Mouse (Mus musculus): ENCODE results near the gene Gm9611. TPM values are rescaled to one million over a fixed set of nuclear protein-coding genes. Genes with fewer than 3 reads are reported as not detected.
"Not testable (repeated sequence)": the region's sequence is repeated elsewhere in the genome, so short reads cannot be mapped to it uniquely, and the experiment has no call there.

Gm9611 gene
- polyA plus RNA-seq (2015; fragmentation: Nextera tagmentation; extraction: Ambion mirVana) = not detected in 2 replicates

- not testable (repeated sequence) for H3K9ac ChIP-seq (ENCODE audit: low read depth, low read length); H3K4me2 ChIP-seq (ENCODE audit: low read length); ATAC-seq; H3K9me3 ChIP-seq (ENCODE audit: control insufficient read depth, low read length); H3K27me3 ChIP-seq (replicated peaks; ENCODE audit: control insufficient read depth, insufficient read depth, low read length); H3K4me1 ChIP-seq (ENCODE audit: control insufficient read depth, insufficient read depth, low read depth, low read length); H3K27ac ChIP-seq (ENCODE audit: low read depth, low read length); H3K36me3 ChIP-seq (ENCODE audit: control insufficient read depth, insufficient read depth, low read length); H3K4me3 ChIP-seq (ENCODE audit: low read length)
- WGBS = no CpG with 5 or more reads among the region's 3 CpGs
Measured at GRCm38 (mm10) chr14:42297258-42297657, at the start of gene Gm9611. Gm9611 (minus strand) TSS chr14:42297358.

- not testable (repeated sequence) for H3K4me3 ChIP-seq (ENCODE audit: low read length); H3K9ac ChIP-seq (ENCODE audit: low read depth, low read length); H3K4me1 ChIP-seq (ENCODE audit: control insufficient read depth, insufficient read depth, low read depth, low read length); H3K27me3 ChIP-seq (replicated peaks; ENCODE audit: control insufficient read depth, insufficient read depth, low read length); H3K4me2 ChIP-seq (ENCODE audit: low read length); ATAC-seq; H3K27ac ChIP-seq (ENCODE audit: low read depth, low read length); H3K9me3 ChIP-seq (ENCODE audit: control insufficient read depth, low read length); H3K36me3 ChIP-seq (ENCODE audit: control insufficient read depth, insufficient read depth, low read length)
- no CpG with 5 or more reads among the region's 1 CpGs for WGBS
Measured at GRCm38 (mm10) chr14:42309910-42310309, 12.8 kb upstream of the Gm9611 start, which contains the start of gene Gm7995. Gm7995 (plus strand) TSS chr14:42310210.

- not testable (repeated sequence) for H3K9ac ChIP-seq (ENCODE audit: low read depth, low read length); H3K9me3 ChIP-seq (ENCODE audit: control insufficient read depth, low read length); H3K27ac ChIP-seq (ENCODE audit: low read depth, low read length); H3K4me1 ChIP-seq (ENCODE audit: control insufficient read depth, insufficient read depth, low read depth, low read length); ATAC-seq; H3K27me3 ChIP-seq (replicated peaks; ENCODE audit: control insufficient read depth, insufficient read depth, low read length); H3K4me2 ChIP-seq (ENCODE audit: low read length); H3K36me3 ChIP-seq (ENCODE audit: control insufficient read depth, insufficient read depth, low read length); H3K4me3 ChIP-seq (ENCODE audit: low read length)
- no CpG with 5 or more reads among the region's 3 CpGs for WGBS
Measured at GRCm38 (mm10) chr14:42259948-42260347, 37.2 kb downstream of the Gm9611 start, which contains the start of gene Gm17026. Gm17026 (minus strand) TSS chr14:42260048.

Small RNA genes lying within 50 kb of the gene (microRNA-seq; reads per million reads assigned to microRNA genes)
- not detected for gene Gm25208
- not detected for gene Gm25892

Other genes starting within 250 kb of the Gm9611 start
- 0.19 TPM in 1 of 2 replicates, not detected in the other for gene Gm7951, start 180.0 kb downstream of the Gm9611 start, polyA plus RNA-seq (2015; fragmentation: Nextera tagmentation; extraction: Ambion mirVana)
- gene Gm17027, start 134.7 kb downstream of the Gm9611 start, polyA plus RNA-seq (2015; fragmentation: Nextera tagmentation; extraction: Ambion mirVana) = not detected in 2 replicates
- gene Gm3573, start 106.6 kb downstream of the Gm9611 start, polyA plus RNA-seq (2015; fragmentation: Nextera tagmentation; extraction: Ambion mirVana) = not detected in 2 replicates
- not detected in 2 replicates for gene Gm17026, start 37.3 kb downstream of the Gm9611 start, polyA plus RNA-seq (2015; fragmentation: Nextera tagmentation; extraction: Ambion mirVana)
- gene Gm7995, start 12.9 kb upstream of the Gm9611 start, polyA plus RNA-seq (2015; fragmentation: Nextera tagmentation; extraction: Ambion mirVana) = not detected in 2 replicates
- not detected in 2 replicates for gene Gm8005, start 142.3 kb upstream of the Gm9611 start, polyA plus RNA-seq (2015; fragmentation: Nextera tagmentation; extraction: Ambion mirVana)
- not detected in 2 replicates for gene Gm8011, start 166.5 kb upstream of the Gm9611 start, polyA plus RNA-seq (2015; fragmentation: Nextera tagmentation; extraction: Ambion mirVana)
- gene Gm8020, start 205.0 kb upstream of the Gm9611 start, polyA plus RNA-seq (2015; fragmentation: Nextera tagmentation; extraction: Ambion mirVana) = not detected in 2 replicates
- not detected in 2 replicates for gene Gm8024, start 226.9 kb upstream of the Gm9611 start, polyA plus RNA-seq (2015; fragmentation: Nextera tagmentation; extraction: Ambion mirVana)

All from hindbrain, embryonic 16.5 days (tissue).